Mouse (Mus musculus) G1E-ER4 (cell line): Measurements from ENCODE around the gene Vps45. TPM values are rescaled to one million over a fixed set of nuclear protein-coding genes. Genes with fewer than 3 reads are reported as not detected.

ENCODE experiments used
- GATA1 ChIP-seq: IDR thresholded peaks from one replicate; pipeline ENCODE4 v1.8.0; 2012; ENCODE audit warnings: low read length, inconsistent platforms
- polyA plus RNA-seq: library from polyadenylated mRNA; stranded (reverse); fragments of >175 nt; gene quantifications from 2 replicates; pipeline ENCODE4 v1.2.3, GENCODE M21; 2012

The Vps45 gene
- polyA plus RNA-seq, 1 experiment, result 5.6 TPM

DNA sequence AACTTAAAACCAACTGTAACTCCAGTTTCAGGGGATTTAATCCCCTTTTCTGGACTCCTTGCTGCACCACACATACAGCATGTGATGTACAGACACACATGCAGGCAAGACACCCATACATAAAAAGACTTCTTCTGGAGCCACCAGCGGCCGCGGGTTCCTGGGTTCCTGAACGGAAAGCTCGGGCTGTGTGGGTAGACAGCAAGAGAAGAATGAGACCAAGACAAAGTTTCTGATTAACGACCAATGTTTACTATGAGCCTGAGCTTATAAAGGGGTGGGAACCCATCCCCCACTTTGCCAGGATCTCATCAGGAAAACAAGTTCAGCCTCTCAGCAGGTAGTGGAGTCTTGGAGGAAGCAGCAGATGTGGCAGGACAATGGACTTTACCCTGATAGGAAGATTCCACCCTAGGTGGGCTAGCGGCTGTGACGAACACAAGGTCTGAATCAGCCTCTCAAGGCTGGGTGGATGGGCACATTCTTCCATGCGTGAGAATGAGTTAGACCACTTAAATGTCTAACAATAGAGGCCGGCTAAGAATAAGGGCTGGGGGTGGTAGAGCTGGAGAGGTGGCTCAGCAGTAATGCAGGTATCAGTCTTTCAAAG, 26.0 kb upstream of the Vps45 start:
- no peak for TF ChIP-seq GATA1

GRCm38 (mm10) chr3:96082714-96083508, 24.6 kb upstream of the Vps45 start:
- TF ChIP-seq GATA1, result no peak

- no peak for TF ChIP-seq GATA1
Measured at GRCm38 (mm10) chr3:96082100-96082499, 23.8 kb upstream of the Vps45 start.

- no peak for TF ChIP-seq GATA1
Measured at GRCm38 (mm10) chr3:96081650-96082049, 23.4 kb upstream of the Vps45 start.

GRCm38 (mm10) chr3:96081006-96081405, 22.7 kb upstream of the Vps45 start:
- TF ChIP-seq GATA1, result no peak

DNA sequence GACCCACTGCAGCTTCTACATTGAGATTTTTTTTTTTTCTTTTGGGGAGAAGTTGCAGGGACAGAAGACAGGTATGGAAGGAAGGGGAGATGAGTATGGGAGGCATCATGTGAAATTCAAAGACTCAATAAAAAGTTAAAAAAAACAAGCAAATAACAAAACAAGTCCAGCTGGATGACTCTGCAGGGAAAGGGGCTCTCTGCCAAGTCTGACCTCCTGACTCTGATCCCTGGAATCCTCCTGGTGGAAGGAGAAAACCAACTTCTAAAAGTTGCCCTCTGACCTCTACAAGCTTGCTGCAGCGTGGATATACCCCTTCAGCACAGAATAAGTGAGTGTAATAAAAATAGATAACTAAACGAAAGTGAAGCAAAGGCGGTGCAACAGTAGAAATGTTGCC, 20.4 kb upstream of the Vps45 start:
- no peak for TF ChIP-seq GATA1

DNA sequence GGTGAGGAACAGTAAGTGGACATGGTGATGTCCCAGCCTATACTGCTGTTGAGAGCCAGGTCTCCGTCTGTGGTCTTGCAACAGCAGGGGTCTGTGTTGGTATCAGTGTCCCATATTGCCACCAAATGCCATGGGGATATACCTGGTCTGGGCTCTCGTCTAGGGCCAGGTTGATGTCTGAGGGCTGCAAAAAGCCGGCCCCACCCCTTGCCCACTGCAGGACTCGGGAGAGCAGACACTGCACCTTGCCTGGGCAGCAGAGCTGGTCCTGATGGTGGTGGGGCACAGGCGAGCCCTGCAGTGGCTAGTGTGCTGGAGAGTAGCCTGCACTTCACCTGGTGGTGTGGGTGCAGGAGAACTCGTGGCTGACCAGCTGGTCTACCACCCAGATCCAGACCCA, 19.8 kb upstream of the Vps45 start:
- TF ChIP-seq GATA1, result no peak

DNA sequence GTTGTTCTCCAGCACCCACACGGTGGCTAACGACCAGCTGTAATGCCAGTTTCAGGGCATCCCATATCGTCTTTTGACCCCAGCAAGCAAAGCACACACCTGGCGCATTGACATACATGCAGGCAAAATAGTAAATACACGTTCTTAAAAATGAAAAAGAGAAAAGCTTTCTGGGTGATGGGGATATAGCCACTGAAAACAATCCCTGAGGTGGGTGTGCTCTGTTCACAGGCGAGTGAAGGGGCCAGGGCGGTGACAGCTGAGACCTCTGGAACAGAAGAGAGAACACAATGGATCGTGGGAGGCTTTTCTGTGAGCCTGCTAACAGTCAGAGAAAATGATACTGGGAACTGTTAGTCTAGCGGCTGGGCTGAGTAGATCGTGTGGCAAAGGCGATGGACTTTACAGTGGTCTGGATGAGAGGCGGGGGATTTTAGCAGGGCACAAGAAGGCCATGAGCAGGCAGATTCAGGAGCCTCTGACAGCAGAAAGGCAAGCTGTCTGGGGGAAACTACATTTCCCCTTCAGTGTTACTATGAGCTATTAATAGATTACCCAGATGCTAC, 14.7 kb upstream of the Vps45 start:
- no peak for TF ChIP-seq GATA1

- no peak for TF ChIP-seq GATA1
Measured at GRCm38 (mm10) chr3:96070241-96070640, 12.0 kb upstream of the Vps45 start.

- no peak for TF ChIP-seq GATA1
Measured at GRCm38 (mm10) chr3:96069542-96069941, 11.3 kb upstream of the Vps45 start.

DNA sequence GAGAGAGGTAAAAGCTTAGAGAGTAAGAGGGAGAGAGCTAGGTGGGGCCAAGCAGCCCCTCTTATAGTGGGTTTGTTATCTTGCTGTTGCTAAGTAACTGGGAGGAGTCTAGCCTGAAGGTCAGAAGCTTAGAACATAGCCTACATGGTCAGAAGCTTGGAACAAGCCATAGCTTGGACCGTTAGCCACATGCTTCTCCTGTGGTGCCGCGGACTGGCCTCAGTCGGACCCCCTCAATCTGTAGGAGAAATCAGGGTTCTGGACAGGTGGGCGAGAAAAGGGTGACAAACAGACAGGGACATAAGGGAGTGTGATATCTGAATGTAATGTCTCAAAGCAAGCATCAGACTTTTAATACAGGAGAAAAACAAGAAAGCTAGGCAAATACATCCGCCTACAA, 10.8 kb upstream of the Vps45 start:
- no peak for TF ChIP-seq GATA1

- no peak for TF ChIP-seq GATA1
Measured at GRCm38 (mm10) chr3:96066741-96067140, 8.5 kb upstream of the Vps45 start.

DNA sequence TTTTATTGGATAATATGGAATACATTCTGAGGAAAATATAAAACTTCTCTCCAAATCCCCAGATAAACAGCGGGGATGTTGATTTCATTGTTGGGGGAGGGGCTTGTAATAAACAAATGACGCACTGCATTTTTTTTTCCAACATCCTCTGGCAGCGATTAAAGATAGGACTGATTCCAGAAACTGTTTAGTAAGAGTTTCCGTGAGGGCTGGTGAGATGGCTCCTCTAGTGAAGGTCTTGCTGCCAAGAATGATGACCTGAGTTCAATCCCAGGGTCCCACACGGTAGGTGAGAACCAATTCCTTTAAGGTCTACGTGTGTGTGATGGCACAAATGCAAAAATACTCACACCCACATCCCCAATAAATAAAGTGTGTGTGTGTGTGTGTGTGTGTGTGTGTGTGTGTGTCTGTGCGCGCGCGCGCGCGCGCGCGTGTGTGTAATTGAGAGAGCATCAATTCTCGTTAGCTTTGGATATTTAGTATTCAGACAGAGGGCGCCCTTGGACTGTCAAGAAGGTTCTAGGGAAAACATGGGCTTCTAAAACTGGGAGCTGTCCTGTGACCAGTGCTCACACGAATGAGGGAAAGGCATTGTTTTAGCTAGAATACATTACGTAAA, 7.6 kb upstream of the Vps45 start:
- no peak for TF ChIP-seq GATA1

DNA sequence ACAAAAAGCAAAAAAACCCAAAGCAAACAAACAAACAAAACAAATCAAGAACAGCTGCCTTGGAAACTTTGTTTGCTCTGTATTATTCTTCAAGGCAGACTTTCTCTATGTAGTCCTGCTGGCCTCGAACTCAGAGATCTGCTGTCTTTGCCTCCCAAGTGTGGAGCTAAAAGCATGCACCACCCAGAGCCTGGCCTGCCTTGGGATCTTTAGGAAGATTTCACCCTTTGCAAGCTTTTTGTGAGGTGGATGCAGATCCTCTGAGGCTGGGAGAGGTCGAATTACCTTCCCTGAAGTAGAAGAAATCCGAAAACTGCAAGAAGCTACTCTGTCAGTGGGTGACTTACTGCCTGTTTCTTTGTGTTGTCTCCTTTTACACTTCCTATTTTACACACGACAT, 6.9 kb upstream of the Vps45 start:
- TF ChIP-seq GATA1, result no peak

DNA sequence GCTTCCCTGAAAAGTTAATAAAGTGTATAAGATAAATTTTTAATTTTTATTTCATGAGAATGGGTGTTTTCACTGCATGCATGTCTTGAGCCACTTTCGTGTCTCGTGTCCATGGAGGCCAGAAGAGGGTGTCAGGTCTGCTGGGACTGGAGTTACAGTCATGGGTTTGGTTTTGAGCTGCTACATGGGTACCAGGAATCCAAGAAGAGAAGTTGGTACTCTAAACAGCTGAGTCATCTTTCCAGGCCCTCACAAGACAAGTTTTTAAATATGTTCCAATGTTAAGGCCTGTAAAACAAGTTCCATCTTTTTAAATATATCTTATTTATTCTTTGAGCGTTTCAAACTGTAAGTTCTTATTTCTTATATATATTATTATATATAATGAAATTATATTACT, 6.0 kb upstream of the Vps45 start:
- TF ChIP-seq GATA1, result no peak

- no peak for TF ChIP-seq GATA1
Measured at GRCm38 (mm10) chr3:96063299-96063698, 5.0 kb upstream of the Vps45 start.
